Mouse (Mus musculus) CH12.LX (cell line): ENCODE results near the gene Ndufs4. TPM values are rescaled to one million over a fixed set of nuclear protein-coding genes. Genes with fewer than 3 reads are reported as not detected.

Experiments used
- DNase-seq: peaks from one replicate; pipeline ENCODE4 v3.0.0-alpha.2; 2013; ENCODE audit errors: extremely low read depth
- H3K27ac ChIP-seq: 2 replicates; pipeline ENCODE4 v1.5.1; 2012; ENCODE audit warnings: low read depth, mild to moderate bottlenecking, control low read depth, moderate library complexity; ENCODE audit not compliant: insufficient read depth
- H3K27me3 ChIP-seq: replicated peaks from 2 replicates; pipeline ENCODE3; 2012; ENCODE audit warnings: inconsistent platforms
- H3K36me3 ChIP-seq, 2 experiments: replicated peaks in 1 of 2; 2 replicates each; pipeline versions ENCODE3 to v1.6.1; 2012; ENCODE audit warnings: inconsistent platforms in 1 of 2, low read length in 1 of 2, mild to moderate bottlenecking in 1 of 2, mixed read lengths in 1 of 2, moderate library complexity in 1 of 2; ENCODE audit not compliant: control insufficient read depth in 1 of 2, insufficient read depth in 1 of 2
- H3K4me1 ChIP-seq, 2 experiments: 2 replicates each; pipeline ENCODE4 v1.6.1; 2012; ENCODE audit warnings: inconsistent platforms in 1 of 2, moderate library complexity in 1 of 2; ENCODE audit not compliant: insufficient read depth in 2 of 2, control insufficient read depth in 1 of 2
- H3K4me2 ChIP-seq: 2 replicates; pipeline ENCODE4 v1.6.1; 2012; ENCODE audit warnings: low read depth, mild to moderate bottlenecking, control low read depth; ENCODE audit not compliant: poor library complexity, insufficient read depth, severe bottlenecking
- H3K4me3 ChIP-seq, 3 experiments: fragments of 150-350 bp in 1 of 3; sonication (generic) in 1 of 3; replicated peaks in 1 of 3; 2 replicates each; pipeline versions ENCODE3 to v1.5.1; 2011 to 2012; ENCODE audit warnings: low read depth in 2 of 3, low read length in 2 of 3, mild to moderate bottlenecking in 2 of 3, moderate library complexity in 2 of 3, control low read depth in 1 of 3, improper control_type of control experiment in 1 of 3, inconsistent platforms in 1 of 3, mixed read lengths in 1 of 3; ENCODE audit not compliant: poor library complexity in 1 of 3
- H3K79me2 ChIP-seq: replicated peaks from 2 replicates; pipeline ENCODE4 v1.6.1; 2012; ENCODE audit warnings: mild to moderate bottlenecking, moderate library complexity; ENCODE audit not compliant: control insufficient read depth, poor library complexity, insufficient read depth, severe bottlenecking; ENCODE audit errors: extremely low read depth
- H3K9ac ChIP-seq: 2 replicates; pipeline ENCODE4 v1.6.1; 2012; ENCODE audit warnings: low read depth, mild to moderate bottlenecking, control low read depth, moderate library complexity; ENCODE audit not compliant: insufficient read depth
- H3K9me3 ChIP-seq: replicated peaks from 2 replicates; pipeline ENCODE3; 2012; ENCODE audit warnings: low read length, inconsistent platforms, mixed read lengths
- CHD2 ChIP-seq: IDR thresholded peaks from 2 replicates; pipeline ENCODE4 v1.6.1; 2011; ENCODE audit warnings: low read length, improper control_type of control experiment
- ELF1 ChIP-seq: IDR thresholded peaks from 2 replicates; pipeline ENCODE4 v1.6.1; 2014; ENCODE audit warnings: low read depth, mild to moderate bottlenecking, inconsistent platforms, low read length, improper control_type of control experiment
- JUN ChIP-seq: IDR thresholded peaks from 2 replicates; pipeline ENCODE4 v1.6.1; 2011; ENCODE audit warnings: low read depth, mild to moderate bottlenecking, low read length, improper control_type of control experiment, moderate library complexity; ENCODE audit not compliant: insufficient read depth
- KAT2A ChIP-seq: IDR thresholded peaks from 2 replicates; pipeline ENCODE4 v1.6.1; 2012; ENCODE audit warnings: low read length, improper control_type of control experiment, inconsistent platforms; ENCODE audit not compliant: insufficient replicate concordance
- MAFK ChIP-seq: IDR thresholded peaks from 2 replicates; pipeline ENCODE4 v1.6.1; 2011; ENCODE audit warnings: low read length, improper control_type of control experiment; ENCODE audit not compliant: insufficient replicate concordance
- SIN3A ChIP-seq: IDR thresholded peaks from 2 replicates; pipeline ENCODE4 v1.6.1; 2012; ENCODE audit warnings: low read length, improper control_type of control experiment, inconsistent platforms
- TCF12 ChIP-seq: IDR thresholded peaks from 2 replicates; pipeline ENCODE4 v1.6.1; 2014; ENCODE audit warnings: low read depth, mild to moderate bottlenecking, inconsistent platforms, low read length, improper control_type of control experiment
- ZMIZ1 ChIP-seq: IDR thresholded peaks from 2 replicates; pipeline ENCODE4 v1.6.1; 2012; ENCODE audit warnings: low read depth, mild to moderate bottlenecking, inconsistent platforms, low read length, improper control_type of control experiment
- ZNF384 ChIP-seq: IDR thresholded peaks from 2 replicates; pipeline ENCODE4 v1.6.1; 2012; ENCODE audit warnings: low read depth, low read length, improper control_type of control experiment, inconsistent platforms
- dilution Hi-C: fragments of 300-500 bp; cut with MboI; formaldehyde crosslinking; loops from 2 replicates; pipeline ENCODE4 v1.14.3; 2020; ENCODE audit warnings: low sequenced_read_pairs; ENCODE audit not compliant: extremely low pct_unique_long_range_greater_than_20kb, extremely low pct_ligation_motif_present
- in situ Hi-C: fragments of 300-500 bp; cut with MboI; formaldehyde crosslinking; loops from 3 replicates; pipeline ENCODE4 v1.14.3; 2019; ENCODE audit warnings: low sequenced_read_pairs, low pct_ligation_motif_present, low pct_unique_long_range_greater_than_20kb, mixed read lengths
- polyA plus RNA-seq: library from polyadenylated mRNA; unstranded; fragments of >175 nt; gene quantifications from 2 replicates; pipeline ENCODE4 v1.2.1, GENCODE M21; 2012; ENCODE audit warnings: low read depth; ENCODE audit not compliant: insufficient read length
- total RNA-seq, 2 experiments: library from RNA; depleted of rRNA; stranded (reverse); fragments of 300-350 nt in 1 of 2; fragments of >200 nt in 1 of 2; gene quantifications; 2 replicates each; pipeline ENCODE4 v1.2.3; 2012 to 2014

The Ndufs4 gene
- total and polyA plus RNA-seq, 3 experiments: 108 to 218 (median 120) TPM

GRCm38 (mm10) chr13:114387074-114387487 is 977 bp downstream of the Ndufs4 start:
- peak overlapping the region; percentile 98 for H3K4me2 ChIP-seq
- H3K27ac ChIP-seq: no peak overlapping the region
- no peak for TF ChIP-seq SIN3A
- TF ChIP-seq ZNF384: 0 out of 2 replicates have a peak, but pooled peaks have one; percentile 11
- peak overlapping the region; percentile 95 to 99 (median 97) for H3K4me3 ChIP-seq
- H3K36me3 ChIP-seq: peaks cover 0 to 8% of the 10 kb centered on the region in 2 experiments
- peak overlapping the region; percentile 91 for H3K9ac ChIP-seq
- peak; percentile 3 for DNase-seq
- peaks cover 24% of the 10 kb centered on the region for H3K79me2 ChIP-seq
- peaks cover 3% of the 10 kb centered on the region for H3K27me3 ChIP-seq
- H3K4me1 ChIP-seq: peaks cover 0 to 5% of the 10 kb centered on the region in 2 experiments; a peak in 2 of 4 replicates
- dilution Hi-C loops: no loop called here
- H3K9me3 ChIP-seq: no peaks in the 10 kb centered on the region
- in situ Hi-C loops: no loop called here

GRCm38 (mm10) chr13:114376511-114376910 is 11.5 kb downstream of the Ndufs4 start:
- dilution Hi-C loops (no loop called here), in situ Hi-C loops (no loop called here)
- no peaks in the 10 kb centered on the region for H3K27me3 ChIP-seq
- no peak overlapping the region for H3K9ac ChIP-seq
- no peak overlapping the region for H3K27ac ChIP-seq
- no peak overlapping the region for H3K4me3 ChIP-seq
- DNase-seq: no peak
- H3K9me3 ChIP-seq: peaks cover 11% of the 10 kb centered on the region
- H3K36me3 ChIP-seq: peaks cover 6 to 52% of the 10 kb centered on the region in 2 experiments
- TF ChIP-seq MAFK (no peak), ELF1 (no peak)
- peaks cover 0 to 5% of the 10 kb centered on the region in 2 experiments; a peak in 1 of 4 replicates for H3K4me1 ChIP-seq
- no peak overlapping the region for H3K4me2 ChIP-seq
- H3K79me2 ChIP-seq: peaks cover 14% of the 10 kb centered on the region

- Histone ChIP-seq H3K79me2 (peaks cover 7% of the 10 kb centered on the region; the same call in 1 of the 2 replicates), H3K9ac (no peak overlapping the region), H3K27me3 (no peaks in the 10 kb centered on the region), H3K4me2 (no peak overlapping the region), H3K4me1 (no peaks in the 10 kb centered on the region), H3K36me3 (peaks cover 4 to 26% of the 10 kb centered on the region in 2 experiments), H3K27ac (no peak overlapping the region), H3K9me3 (no peaks in the 10 kb centered on the region), H3K4me3 (no peak overlapping the region)
- TF ChIP-seq SIN3A: no peak
- in situ Hi-C loops (no loop called here), dilution Hi-C loops (no loop called here)
- no peak for DNase-seq
Observed at GRCm38 (mm10) chr13:114362086-114362485, 26.0 kb downstream of the Ndufs4 start.

- TF ChIP-seq CHD2: no peak
- no peak for TF ChIP-seq TCF12
- TF ChIP-seq JUN: no peak
- no peak for TF ChIP-seq ZMIZ1
- TF ChIP-seq KAT2A: no peak
- TF ChIP-seq, all 38 proteins: peak for 0
- Histone ChIP-seq H3K27ac (no peak overlapping the region), H3K4me1 (no peaks in the 10 kb centered on the region), H3K27me3 (no peaks in the 10 kb centered on the region), H3K4me2 (no peak overlapping the region), H3K9me3 (no peaks in the 10 kb centered on the region), H3K4me3 (no peak overlapping the region), H3K9ac (no peak overlapping the region), H3K36me3 (peaks cover 0 to 18% of the 10 kb centered on the region in 2 experiments), H3K79me2 (no peaks in the 10 kb centered on the region)
- DNase-seq: no peak
- dilution Hi-C loops: no loop called here
- in situ Hi-C loops: no loop called here
Observed at GRCm38 (mm10) chr13:114351321-114351946, 36.6 kb downstream of the Ndufs4 start.
